Mouse (Mus musculus): ENCODE data around the gene Krtap9-3. TPM values are rescaled to one million over a fixed set of nuclear protein-coding genes. Genes with fewer than 3 reads are reported as not detected.
"Not testable (repeated sequence)": the region's sequence is repeated elsewhere in the genome, so short reads cannot be mapped to it uniquely, and the experiment has no call there.

The Krtap9-3 gene
- polyA plus RNA-seq, 1 experiment from 2014 or later = not detected

DNA sequence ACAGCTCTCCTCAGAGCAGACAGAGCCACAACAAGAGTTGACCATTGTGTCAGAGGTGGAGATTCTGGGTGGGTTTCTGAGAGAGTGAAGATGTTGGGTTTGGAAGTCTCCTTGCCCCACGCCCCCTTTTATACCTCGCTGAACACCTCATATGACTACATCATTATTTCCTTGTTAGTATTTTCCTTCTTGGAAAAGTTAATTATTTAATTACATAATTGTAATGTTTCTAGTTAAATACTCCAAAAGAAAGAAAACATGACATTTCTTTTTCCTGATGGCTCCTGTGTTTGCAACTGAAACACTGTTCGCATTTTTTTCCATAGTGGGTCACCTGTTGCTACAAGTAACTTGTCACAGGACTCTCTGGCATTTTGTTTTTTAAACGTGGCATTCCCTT, 30.2 kb upstream of the Krtap9-3 start, which contains the start of gene Krtap4-1:
Krtap4-1 (minus strand) TSS at position 101 of the 400 bp plus-strand sequence.
- Histone ChIP-seq H3K27me3 (ENCODE audit: control insufficient read depth, insufficient read depth, low read length) (0 out of 2 replicates have a peak, but pooled peaks cover 3% of the 10 kb centered on the region), H3K4me2 (ENCODE audit: low read depth, low read length) (no peak within 1 kb of the TSS), H3K36me3 (ENCODE audit: control insufficient read depth, insufficient read depth) (no peaks in the 10 kb centered on the region), H3K4me1 (ENCODE audit: control insufficient read depth, insufficient read depth, low read length) (no peaks in the 10 kb centered on the region), H3K9me3 (replicated peaks; ENCODE audit: control insufficient read depth, low read length) (no peaks in the 10 kb centered on the region), H3K4me3 (ENCODE audit: low read length) (no peak within 1 kb of the TSS), H3K27ac (ENCODE audit: low read length) (no peak within 1 kb of the TSS), H3K9ac (ENCODE audit: low read length) (no peak within 1 kb of the TSS)
- no peak for ATAC-seq (replicated peaks; ENCODE audit: extremely low read depth, insufficient read depth, low FRiP score)
- WGBS = 71% methylated on average over 4 of the region's 4 CpGs

GRCm38 (mm10) chr11:99620335-99620734, 22.4 kb upstream of the Krtap9-3 start, which contains the start of gene Gm11562:
TSS of gene Gm11562 (minus strand) at chr11:99620435.
- 65% methylated on average over 2 of the region's 2 CpGs for WGBS
- H3K4me1 ChIP-seq (ENCODE audit: control insufficient read depth, insufficient read depth, low read length) = no peaks in the 10 kb centered on the region
- H3K36me3 ChIP-seq (ENCODE audit: control insufficient read depth, insufficient read depth) = no peaks in the 10 kb centered on the region
- no peaks in the 10 kb centered on the region for H3K9me3 ChIP-seq (replicated peaks; ENCODE audit: control insufficient read depth, low read length)
- H3K4me3 ChIP-seq (ENCODE audit: low read length) = no peak within 1 kb of the TSS
- no peak within 1 kb of the TSS for H3K4me2 ChIP-seq (ENCODE audit: low read depth, low read length)
- no peak for ATAC-seq (replicated peaks; ENCODE audit: extremely low read depth, insufficient read depth, low FRiP score)
- H3K27me3 ChIP-seq (ENCODE audit: control insufficient read depth, insufficient read depth, low read length) = no peaks in the 10 kb centered on the region
- H3K9ac ChIP-seq (ENCODE audit: low read length) = no peak within 1 kb of the TSS
- no peak within 1 kb of the TSS for H3K27ac ChIP-seq (ENCODE audit: low read length)

GRCm38 (mm10) chr11:99614796-99615363, 17.0 kb upstream of the Krtap9-3 start, which contains the start of gene Krtap2-4:
TSS of gene Krtap2-4 (minus strand) at chr11:99614846.
- ATAC-seq (replicated peaks; ENCODE audit: extremely low read depth, insufficient read depth, low FRiP score) = no peak
- Histone ChIP-seq H3K27ac (ENCODE audit: low read length) (no peak within 1 kb of the TSS), H3K4me2 (ENCODE audit: low read depth, low read length) (no peak within 1 kb of the TSS), H3K9me3 (replicated peaks; ENCODE audit: control insufficient read depth, low read length) (no peaks in the 10 kb centered on the region), H3K36me3 (ENCODE audit: control insufficient read depth, insufficient read depth) (no peaks in the 10 kb centered on the region), H3K9ac (ENCODE audit: low read length) (no peak within 1 kb of the TSS), H3K4me3 (ENCODE audit: low read length) (no peak within 1 kb of the TSS), H3K27me3 (ENCODE audit: control insufficient read depth, insufficient read depth, low read length) (no peaks in the 10 kb centered on the region), H3K4me1 (ENCODE audit: control insufficient read depth, insufficient read depth, low read length) (no peaks in the 10 kb centered on the region)
- WGBS = 61% methylated on average over 3 of the region's 3 CpGs

DNA sequence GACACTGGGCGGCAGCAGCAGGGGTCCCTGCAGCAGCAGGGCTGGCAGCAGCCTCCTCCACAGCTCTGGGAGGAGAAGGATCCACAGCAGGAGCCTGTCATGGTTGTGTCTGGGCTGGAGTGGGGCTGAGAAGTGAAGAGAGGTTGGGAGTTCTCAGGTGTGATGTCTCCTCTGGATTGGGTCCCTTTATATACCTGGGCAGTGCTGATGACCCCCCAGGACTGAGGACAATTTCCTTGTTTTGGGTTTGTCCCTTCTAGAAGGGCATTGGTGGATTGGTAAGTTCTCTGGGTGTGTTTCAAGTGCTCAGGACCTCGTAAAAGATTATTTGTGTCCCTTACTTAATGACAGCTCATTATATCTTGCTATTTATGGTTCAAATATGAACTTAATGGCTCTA, 12.2 kb upstream of the Krtap9-3 start, which contains the start of gene Gm11937:
Gm11937 (minus strand) TSS at position 101 of the 400 bp plus-strand sequence.
- not testable (repeated sequence) for H3K4me3 ChIP-seq (ENCODE audit: low read length); ATAC-seq (replicated peaks; ENCODE audit: extremely low read depth, insufficient read depth, low FRiP score); H3K9ac ChIP-seq (ENCODE audit: low read length); H3K36me3 ChIP-seq (ENCODE audit: control insufficient read depth, insufficient read depth); H3K27ac ChIP-seq (ENCODE audit: low read length); H3K27me3 ChIP-seq (ENCODE audit: control insufficient read depth, insufficient read depth, low read length); H3K9me3 ChIP-seq (replicated peaks; ENCODE audit: control insufficient read depth, low read length); H3K4me2 ChIP-seq (ENCODE audit: low read depth, low read length); H3K4me1 ChIP-seq (ENCODE audit: control insufficient read depth, insufficient read depth, low read length)
- 57% methylated on average over 1 of the region's 2 CpGs for WGBS

- H3K9ac ChIP-seq (ENCODE audit: low read length) = no peak overlapping the region
- H3K4me3 ChIP-seq (ENCODE audit: low read length) = no peak overlapping the region
- no peak overlapping the region for H3K4me2 ChIP-seq (ENCODE audit: low read depth, low read length)
- H3K36me3 ChIP-seq (ENCODE audit: control insufficient read depth, insufficient read depth) = no peaks in the 10 kb centered on the region
- no peaks in the 10 kb centered on the region for H3K4me1 ChIP-seq (ENCODE audit: control insufficient read depth, insufficient read depth, low read length)
- WGBS = 49% methylated on average over 1 of the region's 1 CpGs
- no peaks in the 10 kb centered on the region for H3K9me3 ChIP-seq (replicated peaks; ENCODE audit: control insufficient read depth, low read length)
- H3K27me3 ChIP-seq (ENCODE audit: control insufficient read depth, insufficient read depth, low read length) = peaks cover 4% of the 10 kb centered on the region; the same call in 1 of the 2 replicates
- H3K27ac ChIP-seq (ENCODE audit: low read length) = no peak overlapping the region
- no peak for ATAC-seq (replicated peaks; ENCODE audit: extremely low read depth, insufficient read depth, low FRiP score)
These were observed 11.2 kb upstream of the Krtap9-3 start for GRCm38 (mm10) chr11:99609126-99609525.

GRCm38 (mm10) chr11:99603208-99603607, 5.3 kb upstream of the Krtap9-3 start, which contains the start of gene Gm11938:
TSS of gene Gm11938 (minus strand) at chr11:99603308.
- H3K9me3 ChIP-seq (replicated peaks; ENCODE audit: control insufficient read depth, low read length); H3K36me3 ChIP-seq (ENCODE audit: control insufficient read depth, insufficient read depth); H3K4me1 ChIP-seq (ENCODE audit: control insufficient read depth, insufficient read depth, low read length); H3K27me3 ChIP-seq (ENCODE audit: control insufficient read depth, insufficient read depth, low read length); H3K9ac ChIP-seq (ENCODE audit: low read length); H3K27ac ChIP-seq (ENCODE audit: low read length); H3K4me2 ChIP-seq (ENCODE audit: low read depth, low read length); ATAC-seq (replicated peaks; ENCODE audit: extremely low read depth, insufficient read depth, low FRiP score); H3K4me3 ChIP-seq (ENCODE audit: low read length): not testable (repeated sequence)
- WGBS = 39% methylated on average over 1 of the region's 1 CpGs

- ATAC-seq (replicated peaks; ENCODE audit: extremely low read depth, insufficient read depth, low FRiP score) = no peak
- H3K9me3 ChIP-seq (replicated peaks; ENCODE audit: control insufficient read depth, low read length) = no peaks in the 10 kb centered on the region
- 79% methylated on average over 6 of the region's 6 CpGs for WGBS
- H3K27ac ChIP-seq (ENCODE audit: low read length) = no peak within 1 kb of the TSS
- no peaks in the 10 kb centered on the region for H3K4me1 ChIP-seq (ENCODE audit: control insufficient read depth, insufficient read depth, low read length)
- H3K9ac ChIP-seq (ENCODE audit: low read length) = no peak within 1 kb of the TSS
- no peaks in the 10 kb centered on the region for H3K36me3 ChIP-seq (ENCODE audit: control insufficient read depth, insufficient read depth)
- no peak within 1 kb of the TSS for H3K4me2 ChIP-seq (ENCODE audit: low read depth, low read length)
- H3K4me3 ChIP-seq (ENCODE audit: low read length) = no peak within 1 kb of the TSS
- H3K27me3 ChIP-seq (ENCODE audit: control insufficient read depth, insufficient read depth, low read length) = no peaks in the 10 kb centered on the region
These were observed 6.9 kb downstream of the Krtap9-3 start, which contains the start of gene Krtap1-3 for GRCm38 (mm10) chr11:99590981-99591380. TSS of gene Krtap1-3 (minus strand) at chr11:99591339.

GRCm38 (mm10) chr11:99585096-99585495, 12.8 kb downstream of the Krtap9-3 start:
- Histone ChIP-seq H3K9ac (ENCODE audit: low read length) (no peak overlapping the region), H3K4me2 (ENCODE audit: low read depth, low read length) (no peak overlapping the region), H3K27me3 (ENCODE audit: control insufficient read depth, insufficient read depth, low read length) (no peaks in the 10 kb centered on the region), H3K27ac (ENCODE audit: low read length) (no peak overlapping the region), H3K4me1 (ENCODE audit: control insufficient read depth, insufficient read depth, low read length) (no peaks in the 10 kb centered on the region), H3K9me3 (replicated peaks; ENCODE audit: control insufficient read depth, low read length) (no peaks in the 10 kb centered on the region), H3K36me3 (ENCODE audit: control insufficient read depth, insufficient read depth) (no peaks in the 10 kb centered on the region), H3K4me3 (ENCODE audit: low read length) (no peak overlapping the region)
- ATAC-seq (replicated peaks; ENCODE audit: extremely low read depth, insufficient read depth, low FRiP score) = no peak
- WGBS = 70% methylated on average over 7 of the region's 7 CpGs

DNA sequence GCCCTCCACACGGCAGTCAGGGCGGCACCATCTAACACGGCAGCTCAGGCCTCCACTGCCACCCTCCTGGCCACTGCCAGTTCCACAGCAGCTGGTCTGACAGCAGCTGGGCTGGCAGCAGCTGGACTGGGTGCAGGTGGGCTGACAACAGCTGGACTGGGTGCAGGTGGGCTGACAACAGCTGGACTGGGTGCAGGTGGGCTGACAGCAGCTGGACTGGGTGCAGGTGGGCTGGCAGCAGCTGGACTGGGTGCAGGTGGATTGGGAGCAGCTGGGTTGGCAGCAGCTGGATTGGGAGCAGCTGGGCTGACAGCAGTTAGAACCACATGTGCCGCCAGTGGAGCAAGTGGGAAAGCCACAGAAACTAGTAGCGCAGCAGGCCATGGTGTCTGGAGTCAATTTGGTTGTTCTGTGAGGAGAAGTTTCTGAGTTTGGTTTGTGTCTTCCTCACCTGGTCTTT, 14.6 kb downstream of the Krtap9-3 start, which contains the start of gene Krtap1-4:
Krtap1-4 (minus strand) TSS at position 410 of the 460 bp plus-strand sequence.
- no peak for ATAC-seq (replicated peaks; ENCODE audit: extremely low read depth, insufficient read depth, low FRiP score)
- Histone ChIP-seq H3K27me3 (ENCODE audit: control insufficient read depth, insufficient read depth, low read length) (no peaks in the 10 kb centered on the region), H3K4me3 (ENCODE audit: low read length) (no peak within 1 kb of the TSS), H3K9me3 (replicated peaks; ENCODE audit: control insufficient read depth, low read length) (no peaks in the 10 kb centered on the region), H3K36me3 (ENCODE audit: control insufficient read depth, insufficient read depth) (no peaks in the 10 kb centered on the region), H3K9ac (ENCODE audit: low read length) (no peak within 1 kb of the TSS), H3K4me2 (ENCODE audit: low read depth, low read length) (no peak within 1 kb of the TSS), H3K27ac (ENCODE audit: low read length) (no peak within 1 kb of the TSS), H3K4me1 (ENCODE audit: control insufficient read depth, insufficient read depth, low read length) (no peaks in the 10 kb centered on the region)
- 71% methylated on average over 5 of the region's 5 CpGs for WGBS

Data from heart, embryonic 16.5 days (tissue).